Mouse (Mus musculus): Measurements from ENCODE around the gene Ugt1a10.
"Not testable (repeated sequence)": the region's sequence is repeated elsewhere in the genome, so short reads cannot be mapped to it uniquely, and the experiment has no call there.

- not testable (repeated sequence) for TF ChIP-seq CTCF (IDR thresholded peaks at IDR 0.05; ENCODE audit: borderline replicate concordance, insufficient read depth, low read depth, low read length); POLR2A (IDR thresholded peaks at IDR 0.05; ENCODE audit: borderline replicate concordance, insufficient read depth, low read length)
These were observed 39.1 kb downstream of the Ugt1a10 start for GRCm38 (mm10) chr1:88094270-88094676.

All from cerebellum, adult 2 months (tissue).